Mouse (Mus musculus) left cerebral cortex, adult 11 months (tissue): ENCODE data around the gene Prm1.
"Not testable (repeated sequence)": the region's sequence is repeated elsewhere in the genome, so short reads cannot be mapped to it uniquely, and the experiment has no call there.

ENCODE experiments used
- DNase-seq: peaks from one replicate; pipeline ENCODE4 v3.0.0; 2022; ENCODE audit warnings: low spot score

The Prm1 gene

GRCm38 (mm10) chr16:10805789-10806527 lies at the start of gene Prm1:
TSS of gene Prm1 (minus strand) at chr16:10805839.
- no peak for DNase-seq

GRCm38 (mm10) chr16:10852216-10852615 lies 46.6 kb upstream of the Prm1 start:
- DNase-seq: not testable (repeated sequence)

DNA sequence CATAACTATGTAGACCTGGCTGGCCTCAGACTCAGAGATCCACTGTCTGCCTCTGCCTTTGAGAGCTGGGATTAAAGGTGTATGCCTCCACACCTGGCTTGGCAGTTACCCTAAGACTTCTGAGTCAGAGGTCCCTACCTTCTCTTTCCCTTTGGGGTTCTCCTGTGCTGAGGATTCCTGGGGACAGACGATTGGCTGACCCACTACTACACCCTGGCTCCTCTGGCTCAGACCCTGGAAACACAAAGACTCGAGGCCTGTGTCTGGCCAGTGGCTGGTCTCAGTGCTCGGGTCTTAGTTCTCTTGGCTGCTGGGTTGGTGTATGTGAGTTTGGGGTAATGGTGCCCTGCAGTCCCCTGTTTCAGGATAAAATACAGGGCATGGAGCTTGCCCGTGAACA lies 45.3 kb upstream of the Prm1 start:
- no peak for DNase-seq

DNA sequence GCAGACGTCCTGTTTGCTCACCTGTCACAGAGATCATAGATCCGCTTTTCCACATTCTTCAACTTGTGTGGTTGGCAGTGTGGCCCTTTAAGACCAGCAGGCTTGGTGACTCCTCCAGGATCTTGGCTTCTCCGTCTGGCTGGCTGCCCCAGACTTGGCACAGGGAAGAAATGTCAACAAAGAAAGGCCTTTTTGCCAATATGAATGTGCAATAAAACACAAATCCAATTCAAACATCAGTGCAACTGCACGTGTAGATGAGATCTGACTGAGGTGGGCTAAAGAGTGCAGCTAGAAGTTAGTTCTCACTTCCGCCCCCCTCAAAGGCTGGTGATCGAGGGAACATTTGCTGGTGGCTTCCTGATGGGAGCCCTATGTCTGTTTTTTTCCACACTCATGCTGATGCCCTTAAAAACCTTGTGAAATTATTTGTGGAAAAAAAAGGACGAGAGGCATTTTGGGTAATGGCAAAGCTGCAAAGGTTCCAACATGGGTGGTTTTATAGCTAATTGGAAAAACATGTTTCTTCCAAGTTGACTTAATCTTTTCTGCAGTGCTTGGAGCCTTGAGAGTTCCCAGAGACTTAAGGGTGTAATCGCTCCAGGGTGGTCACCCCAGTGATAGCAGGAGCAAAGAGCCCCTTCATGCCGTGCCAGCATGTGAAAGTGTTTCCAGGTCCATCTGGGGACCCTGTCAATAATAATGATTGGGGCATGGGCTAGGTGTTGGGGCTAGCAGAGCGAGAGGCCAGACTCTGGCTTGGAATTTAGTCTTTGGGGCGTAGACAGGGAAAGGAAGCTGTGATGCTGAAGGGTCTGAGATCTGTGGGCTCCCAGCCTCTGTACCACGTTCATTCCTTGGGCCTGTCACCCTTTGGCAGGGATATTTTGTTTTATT lies 44.6 kb upstream of the Prm1 start:
- no peak for DNase-seq

- peak; percentile 45 for DNase-seq
Measured at GRCm38 (mm10) chr16:10846503-10846902, 40.9 kb upstream of the Prm1 start.

GRCm38 (mm10) chr16:10845952-10846351 lies 40.3 kb upstream of the Prm1 start:
- DNase-seq: no peak

DNA sequence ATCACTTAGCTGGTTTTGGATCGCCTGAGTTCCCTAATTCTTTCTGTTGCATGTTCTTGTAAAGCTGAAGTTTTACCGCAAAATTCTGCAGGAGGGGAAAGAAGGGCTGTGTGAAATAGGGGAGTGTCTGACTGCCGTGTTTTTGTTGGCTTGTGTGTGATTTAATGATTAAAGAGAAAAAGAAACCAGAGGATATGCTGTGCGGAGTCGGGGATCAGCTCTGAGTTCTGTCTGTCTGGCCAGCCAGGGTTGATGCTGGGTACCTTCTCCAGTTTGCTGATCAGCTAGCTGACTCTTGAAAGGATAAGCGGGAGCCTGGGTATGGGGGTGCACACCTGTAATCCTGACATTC lies 38.7 kb upstream of the Prm1 start:
- DNase-seq: no peak

DNA sequence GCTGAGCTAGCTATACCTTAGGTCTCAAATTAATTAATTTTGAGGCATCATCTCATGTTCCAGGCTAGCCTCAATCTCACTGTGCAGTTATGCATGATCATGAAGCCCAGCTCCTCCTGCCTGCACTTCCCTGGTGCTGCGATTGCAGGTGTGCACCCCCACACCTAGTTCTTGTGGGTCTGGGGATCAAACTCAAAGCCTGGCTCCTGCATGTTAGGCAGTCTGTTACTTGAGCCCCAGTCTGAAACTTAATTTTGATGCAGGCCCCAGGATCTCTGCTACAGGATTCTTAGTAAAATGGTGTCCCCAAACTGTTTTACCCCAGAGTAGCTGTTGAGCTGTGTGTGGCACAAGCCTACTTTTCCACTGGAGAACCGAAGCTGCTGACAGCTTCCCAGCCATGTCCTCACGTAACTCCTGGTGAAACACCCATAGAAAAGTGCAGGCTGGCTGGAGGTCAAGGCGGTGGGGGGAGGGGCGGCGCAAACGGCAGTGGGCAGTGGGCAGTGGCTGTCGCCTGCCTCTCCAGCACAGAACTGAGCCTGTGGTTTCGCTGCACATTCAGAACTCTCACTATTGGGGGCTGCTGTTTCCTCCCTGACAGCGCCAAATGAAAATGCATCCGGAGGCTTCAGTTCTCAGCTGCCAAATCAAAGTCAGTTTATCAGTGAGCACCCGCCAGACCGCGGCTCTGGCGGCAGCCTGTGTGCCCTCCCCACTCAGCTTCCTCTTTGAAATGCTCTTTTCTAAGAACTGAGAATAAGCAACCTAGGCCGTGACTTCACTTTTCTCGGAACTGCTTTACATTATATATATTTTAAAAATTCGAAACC lies 38.1 kb upstream of the Prm1 start:
- DNase-seq: no peak

- no peak for DNase-seq
Measured at GRCm38 (mm10) chr16:10842282-10842855, 36.7 kb upstream of the Prm1 start.

DNA sequence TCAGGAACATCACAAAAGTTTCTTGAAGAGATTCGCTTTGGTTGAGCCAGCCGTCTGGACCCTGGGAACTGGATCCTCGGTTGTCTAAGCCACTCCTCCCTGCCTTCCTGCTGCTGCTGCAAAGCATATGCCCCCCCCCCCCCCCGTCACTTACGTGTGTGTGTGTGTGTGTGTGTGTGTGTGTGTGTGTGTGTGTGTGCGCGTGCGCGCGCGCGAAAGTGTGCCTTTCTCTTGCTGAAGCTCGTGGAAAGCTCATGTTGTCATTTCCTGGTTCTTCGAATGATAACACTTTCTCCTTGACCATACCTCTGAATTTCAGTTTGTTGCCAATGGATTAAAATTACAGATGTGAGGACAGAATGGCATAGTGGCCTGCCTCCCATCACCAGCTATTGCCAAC lies 34.4 kb upstream of the Prm1 start:
- DNase-seq: no peak

- no peak for DNase-seq
Measured at GRCm38 (mm10) chr16:10838487-10839245, 33.0 kb upstream of the Prm1 start.

GRCm38 (mm10) chr16:10837903-10838302 lies 32.3 kb upstream of the Prm1 start:
- DNase-seq: no peak

GRCm38 (mm10) chr16:10837250-10837649 lies 31.6 kb upstream of the Prm1 start:
- no peak for DNase-seq

DNA sequence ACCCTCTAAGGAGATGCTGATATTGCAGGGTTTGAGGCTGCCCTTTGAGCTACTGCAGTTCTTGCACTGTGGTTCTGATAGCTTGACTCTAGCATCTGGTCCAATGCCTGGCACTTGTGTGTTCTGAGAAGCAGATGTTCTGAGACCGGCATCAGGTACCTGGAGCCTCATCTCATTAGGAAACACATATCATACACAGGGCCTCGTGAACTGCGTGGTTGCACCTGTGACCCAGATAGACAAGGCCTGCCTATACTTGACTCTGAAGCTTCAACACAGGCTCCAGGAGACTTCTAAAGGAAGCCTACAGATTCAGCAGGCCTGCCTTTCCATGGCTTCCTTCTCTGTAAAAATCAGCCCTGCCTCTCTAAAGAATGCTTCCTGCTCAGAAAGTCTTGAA lies 30.7 kb upstream of the Prm1 start:
- DNase-seq: no peak

DNA sequence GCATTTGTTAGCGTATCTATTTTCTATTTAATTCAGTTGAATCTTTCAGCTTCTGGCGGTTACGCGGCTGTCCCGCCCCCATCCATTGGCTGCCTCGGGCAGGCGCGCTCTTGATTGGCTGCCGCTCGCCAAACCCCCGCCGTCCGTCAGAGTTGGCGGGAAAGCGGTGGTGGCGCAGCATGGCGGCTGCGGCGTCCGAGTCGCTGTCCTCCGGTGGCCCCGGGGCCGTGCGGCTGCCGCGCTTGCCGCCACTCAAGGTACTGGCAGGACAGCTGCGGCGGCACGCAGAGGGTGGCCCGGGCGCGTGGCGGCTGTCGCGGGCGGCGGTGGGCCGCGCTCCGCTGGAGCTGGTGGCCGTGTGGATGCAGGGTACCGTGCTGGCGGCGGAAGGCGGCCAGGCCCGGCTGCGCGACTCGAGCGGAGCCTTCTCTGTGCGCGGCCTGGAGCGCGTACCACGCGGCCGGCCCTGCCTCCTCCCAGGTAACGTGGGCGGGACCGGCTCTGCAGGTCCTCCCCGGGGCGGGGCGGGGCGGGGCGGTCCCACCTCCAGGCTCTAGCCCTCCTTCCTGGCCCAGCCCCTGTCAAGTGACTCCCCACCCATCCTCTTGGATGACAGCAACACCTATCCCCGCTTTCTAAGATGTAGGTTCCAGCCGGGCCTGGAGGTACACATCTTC lies 29.4 kb upstream of the Prm1 start, which contains the start of gene Rmi2:
TSS of gene Rmi2 (plus strand) at position 149 of the 677 bp plus-strand sequence.
- peak; percentile 37 for DNase-seq

DNA sequence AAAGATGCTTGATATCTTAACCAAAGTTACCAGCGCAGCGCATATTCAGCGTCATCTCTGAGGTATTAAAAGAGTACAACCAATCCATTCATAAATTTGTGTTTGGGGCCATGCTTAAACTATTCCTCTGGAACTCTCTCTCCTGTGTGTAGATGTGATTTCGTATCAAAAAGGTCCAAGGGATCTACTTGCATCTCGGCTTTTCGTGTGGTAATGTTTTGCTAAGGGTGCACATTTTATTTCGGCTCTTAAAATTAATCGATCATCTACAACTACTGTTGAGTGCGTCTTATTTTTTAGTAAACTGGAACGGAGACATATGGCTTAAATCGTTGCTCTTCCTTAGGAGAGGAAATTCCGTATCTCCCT lies 28.9 kb upstream of the Prm1 start:
- no peak for DNase-seq

- no peak for DNase-seq
Measured at GRCm38 (mm10) chr16:10828461-10828805, 22.8 kb upstream of the Prm1 start.

GRCm38 (mm10) chr16:10827766-10828460 lies 22.3 kb upstream of the Prm1 start:
- DNase-seq: no peak

- DNase-seq: no peak
Measured at GRCm38 (mm10) chr16:10827269-10827668, 21.6 kb upstream of the Prm1 start.

DNA sequence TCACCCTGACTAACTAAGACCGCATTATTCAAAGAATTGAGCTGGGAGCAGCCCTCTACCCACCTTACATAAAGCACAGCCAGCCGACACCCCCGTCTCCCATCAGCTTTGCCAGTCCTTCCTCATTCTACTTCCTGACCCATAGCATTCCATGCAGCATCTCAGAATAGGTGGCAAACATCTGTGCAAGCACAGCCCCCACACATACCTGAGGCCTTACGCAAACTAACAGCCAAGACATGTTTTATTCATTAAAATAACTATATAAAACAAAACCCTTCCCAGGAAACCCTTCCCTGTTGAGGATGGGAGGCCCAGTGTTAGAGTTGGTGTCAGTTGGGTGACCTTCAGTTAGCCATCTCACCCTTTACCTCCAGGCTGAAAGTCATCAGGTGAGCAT lies 20.2 kb upstream of the Prm1 start:
- no peak for DNase-seq
